Mouse (Mus musculus) urinary bladder, postnatal 36 days (tissue): ENCODE measurements around the gene Chst10.
A peak's percentile ranks its signal among the peaks of the same experiment; 100 is the strongest.

Experiments
- DNase-seq, 2 experiments: peaks; one replicate each; pipeline ENCODE4 v3.0.0; 2022; ENCODE audit warnings: low spot score in 2 of 2, mixed read lengths in 1 of 2

Gene Chst10

GRCm38 (mm10) chr1:38869398-38870195, 28.4 kb downstream of the Chst10 start:
- DNase-seq: no peak

- DNase-seq: no peak
Observed at GRCm38 (mm10) chr1:38866242-38866641, 31.7 kb downstream of the Chst10 start.

- DNase-seq: peak; percentile 56 to 71
Observed at GRCm38 (mm10) chr1:38864341-38864740, 33.6 kb downstream of the Chst10 start.

GRCm38 (mm10) chr1:38862213-38862612, 35.7 kb downstream of the Chst10 start:
- DNase-seq: no peak

- DNase-seq: no peak
Observed at GRCm38 (mm10) chr1:38860867-38861524, 37.0 kb downstream of the Chst10 start.

- DNase-seq: no peak
Observed at GRCm38 (mm10) chr1:38860207-38860606, 37.8 kb downstream of the Chst10 start.

GRCm38 (mm10) chr1:38856196-38856595, 41.8 kb downstream of the Chst10 start:
- DNase-seq: peak in 1 of 2 experiments; percentile 17

- DNase-seq: no peak
Observed at GRCm38 (mm10) chr1:38852250-38852649, 45.7 kb downstream of the Chst10 start.

GRCm38 (mm10) chr1:38850650-38851049, 47.3 kb downstream of the Chst10 start:
- DNase-seq: no peak

GRCm38 (mm10) chr1:38848451-38849289, 49.3 kb downstream of the Chst10 start:
- DNase-seq: no peak

GRCm38 (mm10) chr1:38847975-38848374, 50.0 kb downstream of the Chst10 start:
- DNase-seq: no peak

- no peak for DNase-seq
Observed at GRCm38 (mm10) chr1:38843275-38843674, 54.7 kb downstream of the Chst10 start.

GRCm38 (mm10) chr1:38842861-38843260, 55.1 kb downstream of the Chst10 start:
- DNase-seq: no peak

GRCm38 (mm10) chr1:38839944-38840343, 58.0 kb downstream of the Chst10 start:
- DNase-seq: no peak

GRCm38 (mm10) chr1:38836477-38836872, 61.5 kb downstream of the Chst10 start, which contains the start of gene Lonrf2:
Lonrf2 (minus strand) TSS chr1:38836711.
- no peak for DNase-seq

GRCm38 (mm10) chr1:38835568-38836476, 62.1 kb downstream of the Chst10 start:
- DNase-seq: peak; percentile 12 to 13

- peak in 1 of 2 experiments; percentile 8 for DNase-seq
Observed at GRCm38 (mm10) chr1:38834899-38835298, 63.1 kb downstream of the Chst10 start.

GRCm38 (mm10) chr1:38824926-38825325, 73.0 kb downstream of the Chst10 start:
- no peak for DNase-seq

- DNase-seq: no peak
Observed at GRCm38 (mm10) chr1:38823851-38824250, 74.1 kb downstream of the Chst10 start.

GRCm38 (mm10) chr1:38819691-38820090, 78.3 kb downstream of the Chst10 start:
- DNase-seq: no peak

- DNase-seq: no peak
Observed at GRCm38 (mm10) chr1:38817671-38818070, 80.3 kb downstream of the Chst10 start.
